Mouse (Mus musculus) 416B (cell line): ENCODE measurements at regions not wholly inside any gene's neighbourhood (a gene's known extent, or its start where the extent isn't known, plus 50 kb on each side); places are given as distances from the start of the nearest gene placed in this dataset.

Experiments used
- DNase-seq: peaks from one replicate; pipeline ENCODE4 v3.0.0; 2011; ENCODE audit warnings: low read depth

GRCm38 (mm10) chr13:82366768-82367167 lies 583.9 kb downstream of the Cetn3 start:
- no peak for DNase-seq

- no peak for DNase-seq
These were observed 588.7 kb downstream of the Cetn3 start for GRCm38 (mm10) chr13:82371579-82371978.

- DNase-seq = no peak
These were observed 589.7 kb downstream of the Cetn3 start for GRCm38 (mm10) chr13:82372612-82373011.

GRCm38 (mm10) chr13:82392908-82393307 lies 610.0 kb downstream of the Cetn3 start:
- DNase-seq = no peak

GRCm38 (mm10) chr13:82393496-82393895 lies 610.6 kb downstream of the Cetn3 start:
- no peak for DNase-seq

GRCm38 (mm10) chr13:82413677-82414076 lies 630.8 kb downstream of the Cetn3 start:
- DNase-seq = no peak

GRCm38 (mm10) chr13:82420966-82421365 lies 638.1 kb downstream of the Cetn3 start:
- no peak for DNase-seq

- no peak for DNase-seq
These were observed 641.2 kb downstream of the Cetn3 start for GRCm38 (mm10) chr13:82423911-82424654.

GRCm38 (mm10) chr13:82424732-82425341 lies 642.0 kb downstream of the Cetn3 start:
- no peak for DNase-seq

GRCm38 (mm10) chr13:82432411-82432810 lies 649.5 kb downstream of the Cetn3 start:
- DNase-seq = no peak

GRCm38 (mm10) chr13:82439294-82439693 lies 656.4 kb downstream of the Cetn3 start:
- DNase-seq = no peak

- no peak for DNase-seq
These were observed 670.8 kb downstream of the Cetn3 start for GRCm38 (mm10) chr13:82453650-82454049.

GRCm38 (mm10) chr13:82483265-82483929 lies 700.5 kb downstream of the Cetn3 start:
- no peak for DNase-seq

GRCm38 (mm10) chr13:82496606-82497005 lies 713.7 kb downstream of the Cetn3 start:
- DNase-seq = peak; percentile 44

- DNase-seq = no peak
These were observed 725.3 kb downstream of the Cetn3 start for GRCm38 (mm10) chr13:82508176-82508575.

GRCm38 (mm10) chr13:82509512-82509911 lies 726.6 kb downstream of the Cetn3 start:
- DNase-seq = no peak
